Mouse (Mus musculus): ENCODE measurements around the gene Prl4a1.

- TF ChIP-seq POLR2A (IDR thresholded peaks at IDR 0.05; ENCODE audit: low read depth, low read length) (no peak), CTCF (conservative IDR thresholded peaks at IDR 0.05; ENCODE audit: insufficient read depth, insufficient read length, low read depth, low read length) (no peak)
Observed at GRCm38 (mm10) chr13:27972931-27973330, 43.1 kb upstream of the Prl4a1 start.
